Mouse (Mus musculus): ENCODE data around the gene Olfr1056.
"Not testable (repeated sequence)": the region's sequence is repeated elsewhere in the genome, so short reads cannot be mapped to it uniquely, and the experiment has no call there.

Olfr1056 gene

GRCm38 (mm10) chr2:86362369-86362768, at the start of gene Olfr1056:
TSS of gene Olfr1056 (minus strand) at chr2:86362469.
- no peak for DNase-seq (ENCODE audit: low spot score in 2 of 2)

DNA sequence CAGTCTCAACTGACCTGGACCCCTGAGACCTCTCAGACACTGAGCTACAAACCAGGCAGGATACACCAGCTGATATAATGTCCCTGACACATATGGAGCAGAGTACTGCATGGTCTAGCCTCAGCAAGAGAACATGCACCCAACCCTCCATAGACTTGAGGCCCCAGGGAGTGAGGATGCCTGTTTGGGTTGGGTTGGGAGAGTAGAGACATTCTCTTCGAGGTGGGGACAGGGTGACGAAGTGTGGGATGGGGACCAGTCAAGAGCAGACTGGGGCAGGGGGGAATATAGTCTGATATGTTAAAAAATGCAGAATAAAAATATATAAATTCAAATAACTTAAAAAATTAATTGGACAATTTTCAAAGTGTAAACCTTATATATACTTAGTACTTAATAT, 32.8 kb upstream of the Olfr1056 start:
- no peak for DNase-seq (ENCODE audit: low spot score in 2 of 2)

DNA sequence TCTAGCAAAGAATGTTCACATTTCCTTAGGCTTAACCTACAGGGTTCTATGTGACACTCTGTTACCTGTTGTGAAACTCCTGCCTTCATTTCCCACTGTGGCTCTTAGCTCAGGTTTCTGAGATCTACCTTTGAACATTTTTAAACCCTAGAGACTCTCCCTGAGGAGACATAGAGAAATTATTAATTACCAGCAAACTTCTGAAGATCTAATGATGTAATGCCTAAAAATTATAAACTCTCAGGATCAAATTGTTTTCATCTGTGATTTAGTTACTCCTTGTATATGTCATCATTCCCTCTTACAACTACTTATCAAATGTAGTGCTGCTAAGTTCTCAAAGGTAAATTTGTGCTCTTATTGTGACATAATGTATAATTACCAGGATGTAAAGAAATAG, 26.2 kb upstream of the Olfr1056 start, which contains the start of gene Olfr1058:
Gene Olfr1058 (minus strand): TSS at position 101 of the 400 bp plus-strand sequence.
- DNase-seq (ENCODE audit: low spot score in 2 of 2), result not testable (repeated sequence)

DNA sequence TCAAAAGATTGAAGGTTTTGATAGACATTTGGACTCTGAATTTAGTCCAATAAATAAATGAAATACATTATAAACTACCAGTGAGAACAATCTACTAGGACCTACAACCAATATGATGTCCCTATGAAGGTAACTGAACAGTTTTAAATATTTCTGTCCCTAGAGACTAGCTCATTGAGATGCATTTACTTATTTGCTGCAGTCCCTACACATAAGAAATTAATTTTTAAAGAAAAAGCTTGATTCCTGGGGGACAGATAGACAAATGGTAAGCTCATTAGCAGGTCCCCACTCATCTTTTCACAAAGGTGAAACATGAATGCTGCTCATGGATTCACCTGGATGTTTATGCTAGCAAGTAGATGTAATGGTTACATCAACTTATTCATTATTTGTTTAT, 16.0 kb upstream of the Olfr1056 start, which contains the start of gene Olfr1057:
Gene Olfr1057 (minus strand): TSS at position 101 of the 400 bp plus-strand sequence.
- no peak for DNase-seq (ENCODE audit: low spot score in 2 of 2)

DNA sequence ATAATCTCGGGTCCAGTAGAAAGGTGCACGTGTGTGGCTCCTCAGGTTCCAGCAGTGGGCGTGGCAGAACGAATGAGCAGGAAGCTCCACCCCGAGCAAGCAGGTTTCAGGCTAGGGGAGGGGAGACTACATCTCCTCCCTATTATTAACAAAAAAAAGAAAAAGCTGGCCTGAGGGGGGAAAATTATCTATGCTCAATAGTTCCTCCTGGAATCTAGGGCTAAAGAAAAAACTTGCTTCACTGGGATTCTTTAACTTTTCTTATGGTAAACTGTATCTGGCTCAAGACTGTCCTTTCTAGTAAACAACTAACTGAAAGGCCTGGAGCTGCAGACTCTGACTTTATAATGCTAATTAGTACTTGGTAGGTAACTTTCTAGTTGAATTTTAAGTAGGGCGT, 4.1 kb upstream of the Olfr1056 start:
- not testable (repeated sequence) for DNase-seq (ENCODE audit: low spot score in 2 of 2)

DNA sequence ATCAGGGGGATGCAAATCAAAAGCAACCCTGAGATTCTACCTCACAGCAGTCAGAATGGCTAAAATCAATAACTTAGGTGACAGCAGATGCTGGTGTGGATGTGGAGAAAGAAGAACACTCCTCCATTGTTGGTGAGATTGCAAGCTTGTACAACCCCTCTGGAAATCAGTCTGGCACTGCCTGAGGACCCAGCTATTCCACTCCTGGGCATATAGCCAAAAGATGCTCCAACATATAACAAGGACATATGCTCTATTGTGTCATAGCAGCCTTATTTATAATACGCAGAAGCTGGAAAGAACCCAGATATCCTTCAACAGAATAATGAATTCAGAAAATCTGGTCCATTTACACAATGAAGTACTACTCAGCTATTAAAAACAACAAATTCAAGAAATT, 10.5 kb downstream of the Olfr1056 start:
- DNase-seq (ENCODE audit: low spot score in 2 of 2), result not testable (repeated sequence)

DNA sequence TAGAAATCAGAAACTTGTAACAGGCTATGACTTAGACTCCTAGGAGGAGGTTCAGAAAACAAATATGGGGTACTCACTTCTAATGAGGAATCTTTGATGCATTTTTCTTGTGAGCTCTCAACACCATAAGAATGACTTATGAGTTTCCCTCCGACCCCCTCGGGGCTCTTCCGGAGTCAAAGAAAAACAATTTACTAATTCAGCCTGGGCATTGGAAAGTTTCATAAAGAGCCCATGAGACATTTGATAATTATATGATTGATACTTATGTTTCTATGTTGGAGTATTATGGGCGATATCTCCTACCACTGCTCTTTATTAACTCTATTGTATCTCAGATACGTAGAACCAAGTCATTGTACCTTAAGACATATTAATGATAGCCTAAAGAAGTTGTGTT, 12.1 kb downstream of the Olfr1056 start, which contains the start of gene Olfr1055:
Gene Olfr1055 (minus strand): TSS at position 101 of the 400 bp plus-strand sequence.
- DNase-seq (ENCODE audit: low spot score in 2 of 2), result no peak

DNA sequence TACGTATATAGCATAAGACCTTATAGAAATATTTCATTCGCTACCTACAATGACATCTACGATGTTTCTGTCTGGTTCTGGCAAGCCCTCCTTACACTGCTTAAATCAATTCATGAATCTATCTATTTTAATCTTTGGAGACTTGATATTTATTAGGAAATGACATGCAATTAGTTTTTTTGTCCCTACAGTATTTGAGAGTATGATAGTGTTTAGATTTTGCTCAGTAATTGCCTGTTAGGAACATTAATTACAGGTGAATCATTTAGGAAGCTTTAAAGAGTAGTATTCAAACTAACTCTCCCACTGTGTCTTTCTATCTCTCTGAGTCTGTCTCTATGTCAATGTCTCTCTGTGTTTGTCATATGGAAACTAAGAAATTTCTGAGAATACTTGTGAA, 26.9 kb downstream of the Olfr1056 start, which contains the start of gene Olfr1054:
Gene Olfr1054 (minus strand): TSS at position 101 of the 400 bp plus-strand sequence.
- DNase-seq (ENCODE audit: low spot score in 2 of 2), result no peak

DNA sequence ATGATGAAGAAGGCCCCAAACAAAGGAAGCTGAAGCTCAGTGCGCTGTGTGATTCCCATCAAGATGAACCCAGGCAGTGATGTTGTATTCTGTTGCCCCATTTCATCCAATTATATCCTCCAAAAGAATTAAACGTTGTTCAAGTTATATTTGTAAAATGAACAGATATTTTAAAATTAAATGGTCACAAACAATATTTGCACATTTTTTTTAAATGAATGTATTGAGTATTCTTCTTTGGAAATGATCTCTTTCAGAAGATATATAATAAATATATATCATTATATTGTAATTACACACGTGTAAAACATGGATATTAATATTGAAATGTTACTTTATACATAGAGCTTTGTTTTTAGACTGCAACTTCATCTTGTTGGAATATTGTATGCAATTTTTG, 47.1 kb downstream of the Olfr1056 start, which contains the start of gene Olfr1053:
Gene Olfr1053 (minus strand): TSS at position 101 of the 400 bp plus-strand sequence.
- DNase-seq (ENCODE audit: low spot score in 2 of 2), result no peak
